Mouse (Mus musculus) G1E (cell line): ENCODE measurements around the gene Ddx31. TPM values are rescaled to one million over a fixed set of nuclear protein-coding genes. Genes with fewer than 3 reads are reported as not detected.

Experiments
- ATAC-seq: 2 replicates; pipeline ENCODE4 v1.8.0; 2016; ENCODE audit warnings: mild to moderate bottlenecking; ENCODE audit not compliant: insufficient number of reproducible peaks, poor library complexity, low FRiP score, severe bottlenecking; ENCODE audit errors: extremely low read depth
- DNase-seq: peaks from one replicate; pipeline ENCODE4 v3.0.0; 2012; ENCODE audit warnings: low spot score
- H3K27me3 ChIP-seq: 2 replicates; pipeline ENCODE4 v1.6.1; 2012; ENCODE audit warnings: mild to moderate bottlenecking, low read length, inconsistent platforms; ENCODE audit not compliant: insufficient read depth
- H3K36me3 ChIP-seq: replicated peaks from 2 replicates; pipeline ENCODE3; 2012; ENCODE audit warnings: mild to moderate bottlenecking, inconsistent platforms
- H3K4me1 ChIP-seq: 2 replicates; pipeline ENCODE4 v1.6.1; 2012; ENCODE audit warnings: low read depth, low read length, inconsistent platforms, mixed read lengths; ENCODE audit not compliant: insufficient read depth
- H3K4me3 ChIP-seq: 2 replicates; pipeline ENCODE4 v1.5.1; 2012; ENCODE audit warnings: low read depth, mild to moderate bottlenecking, inconsistent platforms, low read length, moderate library complexity, mixed read lengths
- H3K9me3 ChIP-seq: replicated peaks from 2 replicates; pipeline ENCODE4 v1.6.1; 2012; ENCODE audit warnings: inconsistent platforms
- CTCF ChIP-seq: IDR thresholded peaks from 2 replicates; pipeline ENCODE4 v1.5.1; 2012; ENCODE audit warnings: low read depth, low read length, inconsistent platforms, mixed read lengths
- GATA1 ChIP-seq: IDR thresholded peaks from 2 replicates; pipeline ENCODE4 v1.6.1; 2012; ENCODE audit warnings: borderline replicate concordance, low read length, inconsistent platforms, mixed read lengths
- GATA2 ChIP-seq: IDR thresholded peaks from 2 replicates; pipeline ENCODE4 v1.6.1; 2012; ENCODE audit warnings: low read depth, low read length, inconsistent platforms, borderline replicate concordance
- POLR2AphosphoS5 ChIP-seq: IDR thresholded peaks from 2 replicates; pipeline ENCODE4 v1.6.1; 2012; ENCODE audit warnings: low read depth, low read length, inconsistent platforms; ENCODE audit not compliant: insufficient replicate concordance
- TAL1 ChIP-seq: conservative IDR thresholded peaks from 2 replicates; pipeline ENCODE4 v1.6.1; 2012; ENCODE audit warnings: low read depth, low read length, inconsistent platforms, mixed read lengths
- polyA plus RNA-seq: library from polyadenylated mRNA; stranded (reverse); fragments of >175 nt; gene quantifications from 2 replicates; pipeline ENCODE4 v1.2.3, GENCODE M21; 2012
- total RNA-seq, 2 experiments: library from RNA; stranded (forward) in 1 of 2; stranded (reverse) in 1 of 2; fragments of 200-1000 nt in 1 of 2; fragments of >200 nt in 1 of 2; fragmentation: Nextera tagmentation in 1 of 2; gene quantifications; 2 replicates each; pipeline ENCODE4 v1.2.3; 2014 to 2017

Ddx31 gene
- total and polyA plus RNA-seq, 3 experiments: 5.2 to 13.0 (median 8.4) TPM

DNA sequence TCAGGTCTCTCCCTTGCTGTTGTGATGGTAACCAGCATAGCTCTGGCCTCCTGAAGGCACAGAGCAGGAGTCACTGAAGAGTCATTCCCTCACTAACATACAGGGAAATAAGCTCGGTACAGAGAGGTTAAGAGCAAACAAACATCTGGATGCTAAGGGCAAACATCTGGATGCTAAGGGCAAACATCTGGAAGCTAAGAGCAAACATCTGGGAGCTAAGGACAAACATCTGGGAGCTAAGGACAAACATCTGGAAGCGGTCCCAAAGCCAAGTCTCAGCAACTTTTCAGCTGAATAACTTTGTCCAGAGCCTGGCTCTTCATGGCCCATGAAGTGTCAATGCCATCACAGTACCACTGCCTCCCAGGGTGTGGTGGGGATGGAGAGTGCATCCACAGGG is 40.6 kb upstream of the Ddx31 start:
- ATAC-seq (no peak), DNase-seq (no peak)
- Histone ChIP-seq H3K36me3 (no peaks in the 10 kb centered on the region), H3K4me3 (no peak overlapping the region), H3K27me3 (peaks cover 45% of the 10 kb centered on the region), H3K4me1 (peaks cover 8% of the 10 kb centered on the region), H3K9me3 (no peaks in the 10 kb centered on the region)
- TF ChIP-seq POLR2AphosphoS5 (no peak), TAL1 (no peak), CTCF (no peak), GATA2 (no peak), GATA1 (no peak)

DNA sequence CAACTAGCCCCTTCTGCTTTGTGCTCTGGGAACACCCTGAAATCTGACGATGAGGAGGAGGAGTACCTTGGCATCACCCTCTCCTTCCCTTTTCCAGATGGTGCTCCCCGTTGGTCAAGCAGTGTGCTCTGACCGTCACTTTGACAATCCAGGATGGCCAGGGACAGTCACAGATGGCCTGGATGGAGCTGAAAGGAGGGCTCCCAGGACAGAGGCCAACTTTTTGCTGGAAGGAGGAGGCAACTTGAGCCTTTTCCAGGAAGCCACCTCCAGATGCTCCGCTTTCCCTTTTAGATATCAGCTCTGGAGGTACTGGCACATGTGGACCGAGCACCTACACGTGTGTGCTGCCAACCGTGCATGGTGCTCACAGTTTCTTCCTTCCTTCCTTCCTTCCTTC is 36.8 kb upstream of the Ddx31 start:
- Histone ChIP-seq H3K36me3 (no peaks in the 10 kb centered on the region), H3K9me3 (no peaks in the 10 kb centered on the region), H3K27me3 (peaks cover 33% of the 10 kb centered on the region), H3K4me1 (no peaks in the 10 kb centered on the region), H3K4me3 (no peak overlapping the region)
- TF ChIP-seq GATA1: no peak
- no peak for TF ChIP-seq POLR2AphosphoS5
- no peak for TF ChIP-seq GATA2
- TF ChIP-seq TAL1: no peak
- no peak for TF ChIP-seq CTCF
- ATAC-seq: no peak
- DNase-seq: no peak

DNA sequence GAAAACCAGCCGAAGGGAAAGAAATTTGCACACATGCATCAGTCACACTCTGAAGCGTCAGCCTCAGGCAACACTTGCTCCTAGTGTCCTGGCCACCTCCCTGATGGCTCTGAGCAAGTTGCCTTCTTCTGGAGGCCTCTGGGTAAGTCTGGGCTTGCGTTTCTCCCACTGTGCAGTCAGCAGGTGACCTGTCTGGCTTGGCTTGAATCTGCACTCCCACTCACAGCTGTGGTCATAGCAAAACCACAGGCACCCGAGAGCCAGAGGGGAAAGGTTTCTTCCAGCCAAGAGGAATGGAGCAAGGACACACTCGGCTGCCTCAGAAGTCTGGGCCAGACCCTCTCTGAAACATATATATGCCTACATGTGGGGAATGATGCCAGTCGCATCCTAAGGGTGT is 31.4 kb upstream of the Ddx31 start:
- no peak for DNase-seq
- no peak for ATAC-seq
- H3K27me3 ChIP-seq: peaks cover 44% of the 10 kb centered on the region
- H3K4me1 ChIP-seq: no peaks in the 10 kb centered on the region
- no peaks in the 10 kb centered on the region for H3K9me3 ChIP-seq
- no peaks in the 10 kb centered on the region for H3K36me3 ChIP-seq
- TF ChIP-seq CTCF: no peak
- no peak for TF ChIP-seq GATA2
- TF ChIP-seq TAL1: no peak
- no peak for TF ChIP-seq GATA1
- TF ChIP-seq POLR2AphosphoS5: no peak
- no peak overlapping the region for H3K4me3 ChIP-seq

DNA sequence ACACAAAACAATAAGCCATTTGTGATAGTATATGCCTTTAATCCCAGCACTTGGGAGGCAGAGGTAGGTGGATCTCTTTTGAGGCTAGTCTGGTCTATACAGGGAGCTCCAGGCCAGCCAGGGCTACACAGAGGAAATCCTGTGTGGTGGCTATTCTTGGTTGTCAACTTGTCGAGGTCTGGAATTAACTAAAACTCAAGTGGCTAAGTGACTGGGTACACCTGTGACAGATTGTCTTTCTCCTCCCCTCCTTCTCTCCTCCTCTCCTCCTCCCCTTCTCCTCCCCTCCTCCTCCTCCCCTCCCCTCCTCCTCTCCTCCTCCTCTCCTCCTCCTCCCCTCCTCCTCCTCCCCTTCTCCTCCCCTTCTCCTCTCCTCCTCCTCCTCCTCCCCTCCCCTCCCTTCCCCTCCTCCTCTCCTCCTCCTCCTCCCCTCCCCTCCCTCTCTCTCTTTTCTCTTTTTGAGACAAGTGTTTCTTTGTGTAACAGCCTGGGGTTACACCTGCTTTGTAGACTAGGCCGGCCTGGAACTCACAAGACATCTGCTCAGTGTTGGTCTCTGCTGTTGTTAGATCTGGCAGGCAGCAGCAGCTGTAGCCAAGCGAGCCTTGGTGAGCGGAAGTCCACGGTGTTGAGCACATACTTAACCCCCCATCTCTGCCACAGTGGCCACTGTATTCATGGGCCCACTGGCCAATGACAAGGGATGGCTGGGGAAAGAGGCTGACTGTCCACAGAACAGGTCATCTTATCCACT is 29.8 kb upstream of the Ddx31 start:
- no peaks in the 10 kb centered on the region for H3K4me1 ChIP-seq
- DNase-seq (no peak), ATAC-seq (no peak)
- no peak for TF ChIP-seq POLR2AphosphoS5
- H3K4me3 ChIP-seq: no peak overlapping the region
- H3K36me3 ChIP-seq: no peaks in the 10 kb centered on the region
- H3K27me3 ChIP-seq: peaks cover 53% of the 10 kb centered on the region
- no peaks in the 10 kb centered on the region for H3K9me3 ChIP-seq

DNA sequence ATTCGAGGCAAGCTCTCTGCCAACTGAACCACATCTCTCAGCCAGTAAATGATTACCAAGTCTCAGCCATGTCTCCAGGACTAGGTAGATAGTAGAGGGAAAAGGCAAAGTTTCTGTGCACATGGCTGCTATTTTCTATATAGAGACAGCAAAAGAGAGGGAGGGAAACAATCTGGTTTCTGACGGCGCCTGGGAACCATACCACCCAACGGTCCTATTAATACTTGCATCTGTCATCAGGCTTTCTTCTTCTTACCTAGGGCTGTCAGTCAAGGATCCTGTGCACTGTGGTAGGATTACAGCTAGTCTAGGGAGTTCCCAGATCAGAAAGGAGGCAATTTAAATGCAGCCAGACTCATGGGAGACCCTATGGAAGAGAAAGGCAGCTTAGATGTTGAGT is 21.3 kb upstream of the Ddx31 start:
- Histone ChIP-seq H3K9me3 (no peaks in the 10 kb centered on the region), H3K27me3 (peaks cover 17% of the 10 kb centered on the region), H3K4me3 (no peak overlapping the region), H3K36me3 (peaks cover 29% of the 10 kb centered on the region), H3K4me1 (peaks cover 3% of the 10 kb centered on the region; the same call in 1 of the 2 replicates)
- ATAC-seq (no peak), DNase-seq (no peak)
- TF ChIP-seq TAL1: no peak
- no peak for TF ChIP-seq POLR2AphosphoS5
- no peak for TF ChIP-seq GATA1
- no peak for TF ChIP-seq CTCF
- TF ChIP-seq GATA2: no peak

DNA sequence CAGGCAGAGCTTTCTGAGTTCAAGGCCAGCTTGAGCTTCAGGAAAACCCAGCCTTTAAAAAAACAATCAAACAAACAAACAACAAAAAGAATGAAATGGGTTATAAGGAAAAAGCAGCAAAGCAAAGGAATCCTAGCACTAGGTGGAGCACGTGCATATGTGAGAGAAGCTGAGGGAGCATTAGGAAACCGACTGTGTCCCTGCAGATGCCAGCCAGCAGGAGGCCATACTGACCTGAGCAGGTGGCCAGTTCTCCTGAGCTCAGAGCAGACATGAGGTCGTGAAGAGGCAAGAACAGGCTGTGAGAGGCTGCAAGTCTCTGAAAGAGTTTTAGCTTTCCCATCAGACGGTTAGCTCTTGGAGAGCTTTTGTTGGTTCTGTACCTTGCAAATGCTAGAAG is 10.9 kb upstream of the Ddx31 start:
- H3K4me1 ChIP-seq: peaks cover 25% of the 10 kb centered on the region
- H3K27me3 ChIP-seq: no peaks in the 10 kb centered on the region
- DNase-seq (no peak), ATAC-seq (no peak)
- no peak overlapping the region for H3K4me3 ChIP-seq
- TF ChIP-seq POLR2AphosphoS5: no peak
- TF ChIP-seq GATA2: no peak
- TF ChIP-seq GATA1: no peak
- no peak for TF ChIP-seq TAL1
- TF ChIP-seq CTCF: no peak
- H3K9me3 ChIP-seq: no peaks in the 10 kb centered on the region
- peaks cover 98% of the 10 kb centered on the region for H3K36me3 ChIP-seq
